Mouse (Mus musculus): Measurements from ENCODE around the gene Plin4.

GRCm38 (mm10) chr17:56124377-56125275 lies 15.0 kb upstream of the Plin4 start:
- TF ChIP-seq POLR2A (IDR thresholded peaks at IDR 0.05; ENCODE audit: low read depth, low read length) (peak; percentile 18; the same call in 1 of the 2 replicates), CTCF (IDR thresholded peaks at IDR 0.05; ENCODE audit: extremely low read depth, insufficient read length, insufficient replicate concordance, low read depth, low read length) (peak; percentile 88; the same call in 1 of the 2 replicates)

All from small intestine, adult 2 months (tissue).